Mouse (Mus musculus): ENCODE data around the gene Spryd3.

GRCm38 (mm10) chr15:102101672-102102541 lies 34.1 kb downstream of the Spryd3 start:
- TF ChIP-seq CTCF (IDR thresholded peaks at IDR 0.05; ENCODE audit: low read depth, low read length) (no peak), POLR2A (IDR thresholded peaks at IDR 0.05; ENCODE audit: borderline replicate concordance, low read depth, low read length) (no peak)

Data from bone marrow macrophage, adult 2 months (primary cell).